Mouse (Mus musculus): ENCODE measurements around the gene Cox17. TPM values are rescaled to one million over a fixed set of nuclear protein-coding genes. Genes with fewer than 3 reads are reported as not detected.

Cox17 gene
- polyA plus RNA-seq, 1 experiment from 2014 or later = 274 TPM

DNA sequence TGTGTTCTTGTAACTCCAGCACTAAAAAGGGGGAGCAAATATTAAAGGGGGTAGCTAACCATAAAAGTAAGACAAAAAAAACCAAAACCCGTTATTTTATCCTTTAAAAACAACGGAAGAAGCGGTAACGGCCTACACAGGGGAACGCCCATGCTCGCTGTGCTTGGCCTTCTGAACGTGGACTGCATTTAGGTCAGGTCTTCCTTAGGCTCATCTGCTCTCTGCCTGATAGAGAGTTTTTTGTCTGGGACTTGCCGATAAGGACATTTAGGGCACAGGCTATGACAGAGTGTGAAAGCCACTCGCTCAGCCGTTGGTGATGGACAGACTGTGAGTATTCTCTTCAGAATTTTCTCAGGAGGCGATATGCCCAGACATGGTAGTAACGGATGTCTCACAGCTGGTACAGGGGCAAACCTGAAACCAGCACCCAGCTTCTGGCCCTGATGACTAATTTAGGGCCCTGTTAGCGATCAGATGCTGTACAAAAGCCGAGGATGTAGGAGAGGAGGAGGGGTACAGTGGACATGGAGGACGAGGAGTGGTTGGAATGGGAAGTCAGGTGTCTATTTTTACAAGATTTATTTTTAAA, 25.0 kb downstream of the Cox17 start:
- Histone ChIP-seq H3K4me3 (ENCODE audit: low read depth, low read length) (peak overlapping the region; percentile 56), H3K9ac (replicated peaks) (peak overlapping the region; percentile 68)

DNA sequence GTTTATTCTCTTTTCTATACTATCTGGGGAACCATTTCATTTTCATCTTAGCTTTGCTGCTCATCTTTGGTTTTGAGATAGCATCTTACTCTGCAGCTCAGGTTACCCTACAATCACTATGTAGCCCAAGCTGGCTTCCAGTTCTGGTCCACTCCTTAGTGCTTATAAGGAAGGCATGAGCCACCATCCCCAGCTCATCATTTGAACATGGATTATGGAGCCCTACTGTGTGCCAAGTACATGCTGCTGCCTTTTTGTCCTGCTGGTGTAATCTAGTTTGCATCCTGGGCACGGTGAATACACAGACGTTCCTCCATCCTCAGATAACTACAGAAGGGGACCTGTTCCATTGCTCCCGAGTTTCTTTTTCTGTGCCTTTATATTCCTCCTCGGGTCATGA, 26.1 kb downstream of the Cox17 start:
- TF ChIP-seq CTCF (IDR thresholded peaks at IDR 0.05; ENCODE audit: low read depth) = no peak
- no peak for TF ChIP-seq EP300 (IDR thresholded peaks at IDR 0.05; ENCODE audit: low read depth)
- WGBS (ENCODE audit: insufficient replicate concordance) = 77% methylated on average over 4 of the region's 4 CpGs
- Histone ChIP-seq H3K9me3 (ENCODE audit: low read length) (no peaks in the 10 kb centered on the region), H3K4me1 (ENCODE audit: insufficient read depth) (peaks cover 38% of the 10 kb centered on the region), H3K4me2 (ENCODE audit: low read depth, low read length) (peak overlapping the region; percentile 76), H3K27me3 (ENCODE audit: insufficient read depth, low read length) (no peaks in the 10 kb centered on the region), H3K36me3 (replicated peaks; ENCODE audit: insufficient read depth, low read length) (peaks cover 2% of the 10 kb centered on the region; the same call in 1 of the 2 replicates), H3K9ac (replicated peaks) (peak overlapping the region; percentile 68), H3K27ac (ENCODE audit: low read depth) (peak overlapping the region; percentile 89; the same call in 1 of the 2 replicates), H3K4me3 (ENCODE audit: low read depth, low read length) (peak overlapping the region; percentile 56)
- DNase-seq (no peak), ATAC-seq (no peak)

More for the DNA sequence above, 25.0 kb downstream of the Cox17 start:
- 55% methylated on average over 15 of the region's 15 CpGs for WGBS (ENCODE audit: insufficient replicate concordance)
- ATAC-seq (peak; percentile 90), DNase-seq (peak; percentile 66)
- peak overlapping the region; percentile 89 for H3K27ac ChIP-seq (ENCODE audit: low read depth)
- H3K27me3 ChIP-seq (ENCODE audit: insufficient read depth, low read length) = no peaks in the 10 kb centered on the region
- H3K4me1 ChIP-seq (ENCODE audit: insufficient read depth) = peaks cover 38% of the 10 kb centered on the region
- 0 out of 2 replicates have a peak, but pooled peaks cover 2% of the 10 kb centered on the region for H3K36me3 ChIP-seq (replicated peaks; ENCODE audit: insufficient read depth, low read length)
- H3K4me2 ChIP-seq (ENCODE audit: low read depth, low read length) = peak overlapping the region; percentile 76
- TF ChIP-seq CTCF (IDR thresholded peaks at IDR 0.05; ENCODE audit: low read depth) = no peak
- peak; percentile 99 for TF ChIP-seq EP300 (IDR thresholded peaks at IDR 0.05; ENCODE audit: low read depth)
- H3K9me3 ChIP-seq (ENCODE audit: low read length) = no peaks in the 10 kb centered on the region

DNA sequence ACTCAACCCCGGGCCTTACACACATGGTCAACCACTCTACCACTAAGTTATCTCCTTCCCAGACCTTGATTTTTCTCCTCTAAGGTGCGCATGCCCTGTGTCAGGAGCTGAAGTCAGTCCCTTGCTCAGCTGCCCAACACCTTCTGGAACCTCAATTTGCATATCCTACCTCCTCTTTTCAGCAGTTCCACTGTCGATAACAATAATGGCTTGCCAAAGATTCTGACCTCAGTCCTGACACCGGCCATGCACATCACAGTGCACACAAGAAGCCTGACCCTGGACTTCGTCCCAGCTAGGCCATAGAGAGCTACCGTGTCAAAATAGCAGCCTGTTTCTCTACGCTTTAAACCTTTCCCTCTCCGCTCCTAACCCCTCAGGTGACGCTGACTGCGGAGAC, 26.6 kb downstream of the Cox17 start:
- H3K4me3 ChIP-seq (ENCODE audit: low read depth, low read length) = peak overlapping the region; percentile 56
- 70% methylated on average over 10 of the region's 10 CpGs for WGBS (ENCODE audit: insufficient replicate concordance)
- H3K4me1 ChIP-seq (ENCODE audit: insufficient read depth) = peaks cover 38% of the 10 kb centered on the region
- TF ChIP-seq CTCF (IDR thresholded peaks at IDR 0.05; ENCODE audit: low read depth) = no peak
- TF ChIP-seq EP300 (IDR thresholded peaks at IDR 0.05; ENCODE audit: low read depth) = no peak
- no peak overlapping the region for H3K9ac ChIP-seq (replicated peaks)
- H3K9me3 ChIP-seq (ENCODE audit: low read length) = no peaks in the 10 kb centered on the region
- peaks cover 2% of the 10 kb centered on the region; the same call in 1 of the 2 replicates for H3K36me3 ChIP-seq (replicated peaks; ENCODE audit: insufficient read depth, low read length)
- no peaks in the 10 kb centered on the region for H3K27me3 ChIP-seq (ENCODE audit: insufficient read depth, low read length)
- DNase-seq (peak; percentile 49), ATAC-seq (peak; percentile 70)
- H3K4me2 ChIP-seq (ENCODE audit: low read depth, low read length) = peak overlapping the region; percentile 76
- H3K27ac ChIP-seq (ENCODE audit: low read depth) = peak overlapping the region; percentile 66

DNA sequence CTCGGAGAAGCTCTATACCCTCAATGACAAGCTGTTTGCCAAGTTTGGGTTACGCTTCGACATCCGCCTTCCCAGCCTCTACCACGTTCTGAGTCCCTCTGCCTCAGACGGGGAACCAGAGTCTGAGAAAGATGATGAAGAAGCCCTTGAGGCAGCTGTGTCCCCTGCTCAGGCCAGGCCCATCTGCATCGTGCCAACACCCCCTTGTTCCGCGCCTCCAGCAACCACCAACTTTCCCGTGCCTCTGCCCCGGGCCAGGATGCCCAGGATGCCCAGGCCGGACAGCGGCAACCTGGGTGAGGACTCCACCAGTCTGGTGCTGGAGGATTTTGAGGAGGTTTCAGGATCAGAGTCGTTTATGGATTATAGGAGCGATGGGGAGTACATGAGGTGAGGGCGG, 27.1 kb downstream of the Cox17 start:
- Histone ChIP-seq H3K4me1 (ENCODE audit: insufficient read depth) (peaks cover 38% of the 10 kb centered on the region), H3K36me3 (replicated peaks; ENCODE audit: insufficient read depth, low read length) (peaks cover 5% of the 10 kb centered on the region; the same call in 1 of the 2 replicates), H3K27ac (ENCODE audit: low read depth) (peak overlapping the region; percentile 66), H3K27me3 (ENCODE audit: insufficient read depth, low read length) (no peaks in the 10 kb centered on the region), H3K9me3 (ENCODE audit: low read length) (no peaks in the 10 kb centered on the region), H3K4me2 (ENCODE audit: low read depth, low read length) (peak overlapping the region; percentile 76), H3K9ac (replicated peaks) (peak overlapping the region; percentile 48), H3K4me3 (ENCODE audit: low read depth, low read length) (peak overlapping the region; percentile 56)
- no peak for TF ChIP-seq CTCF (IDR thresholded peaks at IDR 0.05; ENCODE audit: low read depth)
- DNase-seq (no peak), ATAC-seq (no peak)
- WGBS (ENCODE audit: insufficient replicate concordance) = 80% methylated on average over 16 of the region's 16 CpGs

DNA sequence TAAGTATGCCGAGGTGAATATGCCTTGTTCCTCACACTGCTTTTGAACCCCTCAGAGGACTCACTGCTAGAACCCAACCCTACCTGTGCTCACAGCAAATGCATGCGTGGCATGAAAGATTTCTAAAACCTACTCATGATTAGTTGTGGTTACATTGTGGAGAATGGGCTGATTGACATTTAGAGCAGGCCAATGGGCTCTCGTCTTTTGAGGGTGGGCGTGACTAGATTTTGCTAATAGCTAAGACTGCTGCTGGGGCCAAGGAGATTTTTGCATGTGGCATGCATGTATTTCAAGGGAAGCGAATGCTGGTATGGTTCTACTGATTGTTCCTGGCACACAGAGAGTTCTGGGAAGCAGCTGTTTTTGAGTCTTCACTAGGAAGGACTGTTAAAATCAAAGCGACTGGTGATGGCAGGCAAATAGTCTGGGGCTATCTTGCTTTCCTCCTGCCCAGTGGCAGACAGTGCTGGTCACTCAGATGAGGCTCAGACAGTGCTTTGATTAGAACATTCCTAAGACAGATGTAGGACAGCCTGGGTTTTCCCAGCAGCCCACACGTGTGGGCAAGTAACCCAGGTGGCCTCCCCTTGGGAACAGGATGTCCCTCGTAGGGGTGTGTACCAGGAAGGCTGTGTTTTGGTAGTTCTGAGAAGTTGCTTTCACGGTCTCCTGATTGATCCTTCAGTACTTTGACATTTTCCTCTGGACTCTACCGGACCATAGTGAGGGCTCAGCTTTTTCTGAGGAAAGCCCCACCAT, 27.8 kb downstream of the Cox17 start:
- peak overlapping the region; percentile 48 for H3K9ac ChIP-seq (replicated peaks)
- WGBS (ENCODE audit: insufficient replicate concordance) = 65% methylated on average over 10 of the region's 10 CpGs
- H3K36me3 ChIP-seq (replicated peaks; ENCODE audit: insufficient read depth, low read length) = peaks cover 5% of the 10 kb centered on the region; the same call in 1 of the 2 replicates
- peak overlapping the region; percentile 56 for H3K4me3 ChIP-seq (ENCODE audit: low read depth, low read length)
- peak overlapping the region; percentile 76 for H3K4me2 ChIP-seq (ENCODE audit: low read depth, low read length)
- no peaks in the 10 kb centered on the region for H3K27me3 ChIP-seq (ENCODE audit: insufficient read depth, low read length)
- H3K4me1 ChIP-seq (ENCODE audit: insufficient read depth) = peaks cover 38% of the 10 kb centered on the region
- ATAC-seq (no peak), DNase-seq (peak; percentile 61)
- H3K9me3 ChIP-seq (ENCODE audit: low read length) = no peaks in the 10 kb centered on the region
- H3K27ac ChIP-seq (ENCODE audit: low read depth) = peak overlapping the region; percentile 11; the same call in 1 of the 2 replicates
- TF ChIP-seq CTCF (IDR thresholded peaks at IDR 0.05; ENCODE audit: low read depth) (no peak), EP300 (IDR thresholded peaks at IDR 0.05; ENCODE audit: low read depth) (no peak)

DNA sequence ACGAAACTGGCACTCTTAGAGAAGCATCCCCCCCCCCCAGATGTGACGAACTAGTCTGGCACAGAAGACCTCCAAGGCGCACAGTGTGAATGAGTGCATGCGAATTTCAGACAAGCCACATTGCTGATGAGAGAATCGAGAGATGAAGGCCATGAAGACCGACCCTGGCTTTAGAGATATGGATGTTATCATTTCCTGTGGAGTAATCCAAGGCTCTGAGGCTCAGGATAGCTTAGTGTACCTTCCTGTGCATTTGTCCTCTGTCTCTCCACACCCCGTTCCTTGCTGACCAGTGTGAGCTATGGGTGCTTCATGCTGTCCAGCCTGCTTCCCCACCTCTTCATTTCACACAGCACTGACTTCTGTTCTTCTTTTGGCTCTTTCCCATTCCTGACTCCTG, 28.4 kb downstream of the Cox17 start:
- Histone ChIP-seq H3K4me1 (ENCODE audit: insufficient read depth) (peaks cover 39% of the 10 kb centered on the region), H3K4me3 (ENCODE audit: low read depth, low read length) (peak overlapping the region; percentile 56), H3K27me3 (ENCODE audit: insufficient read depth, low read length) (no peaks in the 10 kb centered on the region), H3K9ac (replicated peaks) (peak overlapping the region; percentile 48), H3K36me3 (replicated peaks; ENCODE audit: insufficient read depth, low read length) (peaks cover 5% of the 10 kb centered on the region; the same call in 1 of the 2 replicates), H3K27ac (ENCODE audit: low read depth) (no peak overlapping the region), H3K4me2 (ENCODE audit: low read depth, low read length) (peak overlapping the region; percentile 76), H3K9me3 (ENCODE audit: low read length) (no peaks in the 10 kb centered on the region)
- DNase-seq = no peak
- TF ChIP-seq EP300 (IDR thresholded peaks at IDR 0.05; ENCODE audit: low read depth) (no peak), CTCF (IDR thresholded peaks at IDR 0.05; ENCODE audit: low read depth) (no peak)
- WGBS (ENCODE audit: insufficient replicate concordance) = 41% methylated on average over 7 of the region's 7 CpGs
- ATAC-seq = no peak

Data from liver, postnatal 0 days (tissue).